Mouse (Mus musculus): Measurements from ENCODE around the gene Pias4.

Pias4 gene

GRCm38 (mm10) chr10:81173132-81173531, 5.4 kb upstream of the Pias4 start:
- peak; percentile 74 to 82 for DNase-seq (ENCODE audit: low read depth in 2 of 2, low spot score in 2 of 2)

DNA sequence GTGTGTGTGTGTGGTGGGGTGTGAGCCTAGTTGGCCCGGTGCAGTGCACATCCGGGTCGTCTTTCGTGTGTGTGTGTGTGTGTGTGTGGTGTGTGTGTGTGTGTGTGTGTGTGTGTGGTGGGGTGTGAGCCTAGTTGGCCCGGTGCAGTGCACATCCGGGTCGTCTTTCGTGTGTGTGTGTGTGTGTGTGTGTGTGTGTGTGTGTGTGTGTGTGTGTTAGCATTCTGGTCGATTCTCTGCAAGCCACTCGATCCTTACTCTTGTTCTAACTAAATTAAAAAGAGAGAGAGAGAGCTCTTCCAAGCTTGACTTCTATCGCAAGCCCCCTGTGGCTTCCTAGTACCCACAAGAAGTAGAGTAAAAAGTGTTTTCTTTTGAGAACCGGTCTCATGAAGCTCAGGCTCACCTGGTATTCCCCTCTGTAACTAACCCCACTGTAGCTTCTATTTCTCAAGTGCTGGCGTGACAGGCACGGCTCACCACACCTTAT, 1.7 kb upstream of the Pias4 start:
- DNase-seq (ENCODE audit: low read depth in 2 of 2, low spot score in 2 of 2) = peak; percentile 71 to 73

DNA sequence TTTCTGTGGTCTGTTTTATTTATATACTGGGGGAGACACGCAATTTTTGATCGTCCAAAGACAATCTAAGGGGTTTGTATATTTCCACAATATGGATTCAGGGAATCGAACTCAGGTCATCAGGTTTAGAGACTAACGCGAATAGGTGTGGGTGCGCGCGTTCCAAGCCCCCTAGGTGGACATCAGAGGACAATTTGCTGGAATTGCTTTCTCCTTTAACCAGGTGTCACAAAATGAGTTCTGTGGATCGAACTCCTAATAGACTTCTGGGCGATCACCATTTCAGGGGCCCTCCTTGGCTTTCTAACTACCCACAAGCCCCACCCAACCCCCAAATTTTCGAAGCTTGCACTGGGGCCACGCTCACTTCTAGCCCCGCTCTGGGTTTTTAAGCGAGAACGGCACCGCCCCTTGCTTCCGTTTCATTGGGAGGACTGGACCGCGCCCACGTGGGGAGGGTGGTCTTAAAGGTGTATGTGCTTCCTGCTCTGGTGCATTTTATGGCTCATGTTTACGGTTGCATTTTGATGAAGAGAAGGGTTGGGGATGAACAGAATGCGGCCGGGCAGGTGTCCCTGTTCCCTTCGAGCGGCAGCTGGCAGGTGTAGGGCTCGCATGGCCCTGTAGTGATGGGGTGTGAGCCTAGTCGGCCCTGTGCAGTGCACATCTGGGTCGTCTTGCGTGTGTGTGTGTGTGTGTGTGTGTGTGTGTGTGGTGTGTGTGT, 960 bp upstream of the Pias4 start:
- peak; percentile 71 to 83 for DNase-seq (ENCODE audit: low read depth in 2 of 2, low spot score in 2 of 2)

GRCm38 (mm10) chr10:81168087-81168431, 336 bp upstream of the Pias4 start:
- peak; percentile 71 to 85 for DNase-seq (ENCODE audit: low read depth in 2 of 2, low spot score in 2 of 2)

- DNase-seq (ENCODE audit: low read depth in 2 of 2, low spot score in 2 of 2) = no peak
These were observed 2.6 kb downstream of the Pias4 start for GRCm38 (mm10) chr10:81165118-81165517.

GRCm38 (mm10) chr10:81162318-81162652, 5.4 kb downstream of the Pias4 start:
- no peak for DNase-seq (ENCODE audit: low read depth in 2 of 2, low spot score in 2 of 2)

DNA sequence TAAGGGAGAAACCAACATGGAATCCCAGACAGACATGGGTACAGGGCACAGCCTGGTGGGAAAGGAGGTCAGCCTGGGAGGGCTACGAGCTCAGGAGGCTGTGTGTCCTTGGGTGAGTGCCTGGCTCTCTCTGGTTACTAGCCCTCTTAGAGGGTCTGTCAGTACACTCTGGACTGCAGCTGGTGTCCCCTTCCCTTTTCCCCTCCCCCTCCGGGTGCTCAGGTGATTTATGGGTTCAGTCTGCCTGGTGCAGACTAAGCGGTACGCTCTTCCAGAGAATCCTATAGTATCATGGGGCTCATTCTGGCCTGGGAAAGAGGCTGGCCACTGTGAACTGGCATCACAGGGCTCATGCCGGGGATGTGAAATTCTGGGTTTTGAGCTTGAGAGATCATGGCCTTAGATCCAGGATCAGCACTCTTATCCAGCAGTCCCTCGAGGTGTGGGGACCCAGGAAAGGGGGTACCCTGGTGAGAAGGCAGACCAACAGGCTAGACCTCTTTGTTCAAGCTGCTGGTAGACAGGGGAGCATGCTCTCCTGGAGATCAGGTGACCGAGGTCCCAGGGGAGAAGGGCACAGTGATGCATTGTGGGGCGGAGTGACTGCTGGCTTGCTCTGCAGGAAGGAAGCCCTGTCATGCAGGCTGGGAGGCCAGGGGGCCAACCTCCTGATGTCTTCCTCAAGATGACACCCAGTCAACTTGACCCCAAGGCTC, 6.0 kb downstream of the Pias4 start:
- no peak for DNase-seq (ENCODE audit: low read depth in 2 of 2, low spot score in 2 of 2)

DNA sequence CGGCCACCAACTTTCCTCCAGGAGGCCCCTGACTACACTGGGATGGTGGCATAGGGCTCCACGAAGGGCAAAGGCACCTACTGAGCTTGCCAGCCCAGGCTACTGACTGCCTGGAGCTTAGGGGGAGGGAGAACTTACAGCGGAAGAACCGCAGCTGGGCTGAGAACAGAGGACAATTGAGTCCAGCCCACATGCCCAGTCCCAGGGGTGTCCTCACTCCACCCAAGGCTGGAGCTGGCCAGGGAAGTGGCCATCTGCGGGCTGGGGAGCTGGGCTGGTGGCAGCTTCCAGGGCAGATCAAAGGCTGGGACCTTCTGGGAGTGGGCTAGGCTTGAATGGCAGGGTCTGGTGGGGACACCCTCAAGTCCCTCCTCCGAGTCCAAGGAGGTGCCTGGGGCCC, 13.0 kb downstream of the Pias4 start:
- DNase-seq (ENCODE audit: low read depth in 2 of 2, low spot score in 2 of 2) = no peak

- no peak for DNase-seq (ENCODE audit: low read depth in 2 of 2, low spot score in 2 of 2)
These were observed 13.4 kb downstream of the Pias4 start for GRCm38 (mm10) chr10:81154313-81154712.

GRCm38 (mm10) chr10:81152609-81153008, 15.1 kb downstream of the Pias4 start:
- DNase-seq (ENCODE audit: low read depth in 2 of 2, low spot score in 2 of 2) = no peak

- no peak for DNase-seq (ENCODE audit: low read depth in 2 of 2, low spot score in 2 of 2)
These were observed 16.5 kb downstream of the Pias4 start for GRCm38 (mm10) chr10:81151261-81151660.

DNA sequence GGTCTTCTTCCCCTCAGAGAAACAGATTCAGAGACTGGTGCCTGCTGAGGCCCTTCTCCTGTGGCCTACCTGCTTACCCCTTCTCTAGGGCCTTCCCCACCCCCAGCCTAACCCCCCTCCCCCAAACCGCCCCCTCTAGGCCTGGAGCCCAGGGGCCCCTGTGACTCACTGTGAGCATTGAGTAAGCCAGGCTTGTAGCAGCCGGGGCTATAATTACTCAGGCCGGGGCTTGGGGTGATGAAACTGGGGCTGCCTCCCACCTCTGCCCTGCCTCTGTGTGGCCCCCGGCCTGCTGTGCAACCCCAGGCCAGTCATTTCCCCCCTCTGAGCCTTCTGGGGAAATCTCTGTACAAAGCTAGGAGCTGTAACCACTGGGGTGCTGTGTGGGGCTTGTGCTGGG, 21.4 kb downstream of the Pias4 start:
- DNase-seq (ENCODE audit: low read depth in 2 of 2, low spot score in 2 of 2) = no peak

DNA sequence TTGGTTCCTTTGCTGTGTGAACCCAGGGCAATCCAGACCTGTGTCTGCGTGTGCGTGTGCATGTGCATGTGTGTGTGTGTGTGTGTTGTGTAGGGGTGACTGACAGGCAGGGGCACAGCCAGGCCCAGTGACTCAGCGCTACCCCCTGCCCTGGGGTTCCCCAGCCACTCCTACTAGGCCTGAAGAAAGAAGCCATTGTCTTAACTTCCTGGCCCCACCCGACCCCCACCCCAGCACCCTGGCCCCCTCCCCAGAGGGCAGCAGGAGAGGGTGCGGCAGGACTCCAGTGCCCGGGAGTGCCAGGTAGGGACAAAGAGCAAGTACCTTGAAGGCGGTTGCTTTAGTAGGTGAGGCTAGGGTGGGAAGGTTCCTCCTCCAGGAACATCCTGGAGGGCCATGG, 21.9 kb downstream of the Pias4 start:
- no peak for DNase-seq (ENCODE audit: low read depth in 2 of 2, low spot score in 2 of 2)

DNA sequence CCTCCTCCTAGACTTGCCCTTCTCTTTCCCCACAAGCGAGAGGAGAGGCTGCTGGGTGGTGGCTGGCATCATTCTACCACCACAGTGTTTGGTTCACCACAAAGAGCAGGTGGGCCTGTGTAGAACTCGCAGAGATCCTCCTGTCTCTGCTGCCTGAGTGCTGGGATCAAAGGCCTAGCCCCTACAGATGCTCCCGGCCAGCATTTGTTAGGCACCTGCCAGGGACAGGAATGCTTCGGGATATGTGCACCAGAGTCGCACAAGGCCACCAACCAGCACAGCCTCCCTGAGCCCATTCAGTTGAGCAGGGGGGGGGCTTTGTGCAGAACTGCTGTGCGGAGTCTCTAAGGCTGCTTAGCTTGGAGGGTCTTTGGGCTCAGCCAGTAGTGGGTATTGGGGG, 22.4 kb downstream of the Pias4 start:
- no peak for DNase-seq (ENCODE audit: low read depth in 2 of 2, low spot score in 2 of 2)

- DNase-seq (ENCODE audit: low read depth in 2 of 2, low spot score in 2 of 2) = no peak
These were observed 23.1 kb downstream of the Pias4 start for GRCm38 (mm10) chr10:81144667-81145066.

DNA sequence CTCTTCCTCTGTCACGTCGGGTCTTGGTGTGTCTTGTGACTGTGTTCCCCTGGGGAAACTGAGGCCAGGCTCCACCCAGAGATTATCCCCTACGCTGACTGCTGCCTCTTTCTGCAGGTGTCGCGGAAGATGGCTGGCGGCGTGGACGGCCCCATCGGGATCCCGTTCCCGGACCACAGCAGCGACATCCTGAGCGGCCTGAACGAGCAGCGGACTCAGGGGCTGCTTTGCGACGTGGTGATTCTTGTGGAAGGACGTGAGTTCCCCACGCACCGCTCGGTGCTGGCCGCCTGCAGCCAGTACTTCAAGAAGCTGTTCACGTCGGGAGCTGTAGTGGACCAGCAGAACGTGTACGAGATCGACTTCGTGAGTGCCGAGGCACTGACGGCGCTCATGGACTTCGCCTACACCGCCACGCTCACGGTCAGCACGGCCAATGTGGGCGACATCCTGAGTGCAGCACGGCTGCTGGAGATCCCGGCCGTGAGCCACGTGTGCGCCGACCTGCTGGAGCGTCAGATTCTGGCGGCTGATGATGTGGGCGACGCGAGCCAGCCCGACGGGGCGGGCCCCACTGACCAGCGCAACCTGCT, 23.8 kb downstream of the Pias4 start:
- DNase-seq (ENCODE audit: low read depth in 2 of 2, low spot score in 2 of 2) = no peak

- no peak for DNase-seq (ENCODE audit: low read depth in 2 of 2, low spot score in 2 of 2)
These were observed 24.5 kb downstream of the Pias4 start for GRCm38 (mm10) chr10:81143157-81143633.

GRCm38 (mm10) chr10:81142551-81142981, 25.2 kb downstream of the Pias4 start:
- no peak for DNase-seq (ENCODE audit: low read depth in 2 of 2, low spot score in 2 of 2)

DNA sequence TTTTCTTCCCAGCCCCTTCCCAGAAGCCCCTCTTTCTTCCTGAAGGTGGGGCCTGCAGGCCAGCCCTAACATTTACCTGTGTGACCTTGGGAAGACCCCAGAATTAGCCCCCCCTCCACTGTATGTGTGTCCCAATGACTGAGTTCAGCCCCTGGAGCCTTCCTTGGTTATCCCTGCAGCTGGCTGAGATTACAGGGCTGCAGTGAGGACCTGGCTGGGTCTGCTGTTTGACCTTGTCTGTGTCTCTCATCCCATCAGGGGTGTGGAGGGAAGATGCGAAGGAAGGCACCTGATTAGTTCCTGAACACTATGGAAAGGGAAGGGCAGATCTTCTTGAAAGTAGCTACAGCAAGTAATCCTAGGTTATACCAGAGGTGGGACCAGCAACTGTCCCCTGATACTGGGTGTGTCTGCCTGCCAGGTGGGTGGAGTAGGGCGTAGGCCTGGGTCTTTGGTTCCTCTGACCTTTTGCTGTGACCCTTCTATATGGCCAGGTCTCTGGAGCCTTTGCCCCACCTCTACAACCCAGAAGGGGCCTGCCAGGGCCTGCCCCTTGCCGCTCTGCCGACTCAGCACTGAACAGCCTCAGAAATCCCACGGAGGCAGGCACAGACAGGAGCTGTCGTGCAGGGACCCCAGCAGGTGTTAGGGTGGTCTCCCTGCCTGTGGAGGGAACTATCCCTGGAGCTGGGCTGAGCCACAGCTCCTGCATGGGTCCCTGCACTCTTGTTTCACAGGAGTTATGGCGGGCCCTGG, 26.1 kb downstream of the Pias4 start:
- DNase-seq (ENCODE audit: low read depth in 2 of 2, low spot score in 2 of 2) = no peak

GRCm38 (mm10) chr10:81140717-81141454, 26.8 kb downstream of the Pias4 start:
- DNase-seq (ENCODE audit: low read depth in 2 of 2, low spot score in 2 of 2) = no peak

GRCm38 (mm10) chr10:81140005-81140404, 27.7 kb downstream of the Pias4 start:
- no peak for DNase-seq (ENCODE audit: low read depth in 2 of 2, low spot score in 2 of 2)

Measured in CD8-positive naive resting alpha-beta T cell, adult 2 months (primary cell).